Mouse (Mus musculus): ENCODE measurements around the gene Dnmbp. TPM values are rescaled to one million over a fixed set of nuclear protein-coding genes. Genes with fewer than 3 reads are reported as not detected.

The Dnmbp gene
- polyA plus RNA-seq, 1 experiment = 12.7 TPM

DNA sequence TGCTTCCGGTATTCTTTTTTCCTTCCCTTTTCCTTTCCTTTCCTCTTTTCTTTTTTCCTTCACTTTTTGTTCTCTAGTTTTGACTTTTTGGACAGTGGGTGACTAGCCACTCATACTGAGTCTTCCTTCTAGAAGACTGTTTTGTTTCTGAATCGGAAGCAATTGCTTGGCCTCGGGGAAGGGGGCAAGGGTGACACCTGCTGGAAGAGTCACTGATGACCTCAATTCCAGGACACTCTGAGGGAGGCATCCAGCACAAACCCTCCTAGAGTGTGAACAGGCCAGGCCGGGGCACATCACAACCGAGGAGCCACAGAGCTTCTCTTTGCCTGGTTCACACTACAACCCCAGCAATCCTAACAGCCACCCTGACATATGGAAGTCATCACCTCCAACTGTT, 34.0 kb downstream of the Dnmbp start:
- H3K27me3 ChIP-seq (ENCODE audit: control insufficient read depth, insufficient read depth, low read length) = no peaks in the 10 kb centered on the region
- peak; percentile 21 for DNase-seq
- H3K36me3 ChIP-seq (ENCODE audit: control insufficient read depth, insufficient read depth, low read length) = peaks cover 11% of the 10 kb centered on the region
- H3K4me3 ChIP-seq (ENCODE audit: control insufficient read depth, insufficient read depth, low read length) = no peak overlapping the region
- H3K27ac ChIP-seq (ENCODE audit: control insufficient read depth, insufficient read depth, low read length) = no peak overlapping the region
- no peaks in the 10 kb centered on the region for H3K4me1 ChIP-seq (replicated peaks; ENCODE audit: control insufficient read depth, insufficient read depth, low read length)
- 80% methylated on average over 5 of the region's 5 CpGs for WGBS
- TF ChIP-seq POLR2A (IDR thresholded peaks at IDR 0.05; ENCODE audit: control insufficient read depth, extremely low read depth, insufficient read depth, low read length, poor library complexity) (no peak), CTCF (IDR thresholded peaks at IDR 0.05; ENCODE audit: borderline replicate concordance, control insufficient read depth, extremely low read depth, insufficient read depth, low read length, poor library complexity) (0 out of 2 replicates have a peak, but pooled peaks have one; percentile 16)

DNA sequence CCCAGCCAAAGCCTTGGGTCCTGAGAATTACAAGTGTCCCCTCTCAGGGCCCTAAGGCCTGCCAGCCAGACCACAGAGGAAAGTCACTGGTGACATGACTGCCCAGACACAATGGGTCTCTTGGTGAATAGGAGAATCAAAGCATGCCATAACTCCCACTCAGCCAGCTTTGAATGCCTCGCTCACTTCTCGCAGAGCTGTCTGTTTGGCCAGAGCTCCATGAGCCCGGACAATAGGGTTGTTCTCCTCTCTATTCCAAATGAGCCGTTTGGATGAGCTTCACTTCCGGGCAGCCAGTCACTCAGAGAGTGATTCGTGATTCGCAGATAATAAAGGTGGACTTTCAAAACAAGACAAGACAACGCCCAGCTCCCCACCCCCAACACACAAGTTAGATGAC, 34.9 kb downstream of the Dnmbp start:
- no peak for DNase-seq
- no peak for TF ChIP-seq CTCF (IDR thresholded peaks at IDR 0.05; ENCODE audit: borderline replicate concordance, control insufficient read depth, extremely low read depth, insufficient read depth, low read length, poor library complexity)
- TF ChIP-seq POLR2A (IDR thresholded peaks at IDR 0.05; ENCODE audit: control insufficient read depth, extremely low read depth, insufficient read depth, low read length, poor library complexity) = no peak

DNA sequence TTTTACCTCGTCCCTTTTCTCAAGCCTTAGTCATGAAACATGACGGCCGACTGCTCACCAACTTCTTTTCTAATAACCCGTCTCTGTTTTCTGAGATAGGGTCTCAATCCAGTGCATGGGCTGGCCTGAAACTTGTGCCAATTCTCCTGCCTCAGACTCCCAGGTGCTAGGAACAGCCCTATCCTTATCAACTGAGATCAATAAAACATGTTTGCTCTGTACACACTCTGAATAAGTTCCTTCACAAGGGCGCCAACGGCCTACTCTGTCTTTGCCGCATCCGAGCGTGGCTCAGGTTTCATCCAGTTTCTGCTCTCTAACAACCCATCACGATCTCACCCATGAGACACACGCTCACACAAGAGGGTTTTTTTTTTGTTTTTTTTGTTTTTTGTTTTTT, 35.7 kb downstream of the Dnmbp start:
- no peak for DNase-seq
- 94% methylated on average over 11 of the region's 11 CpGs for WGBS

More for the DNA sequence above, 34.9 kb downstream of the Dnmbp start:
- Histone ChIP-seq H3K27me3 (ENCODE audit: control insufficient read depth, insufficient read depth, low read length) (no peaks in the 10 kb centered on the region), H3K4me3 (ENCODE audit: control insufficient read depth, insufficient read depth, low read length) (no peak overlapping the region), H3K36me3 (ENCODE audit: control insufficient read depth, insufficient read depth, low read length) (peaks cover 6% of the 10 kb centered on the region), H3K4me1 (replicated peaks; ENCODE audit: control insufficient read depth, insufficient read depth, low read length) (no peaks in the 10 kb centered on the region), H3K27ac (ENCODE audit: control insufficient read depth, insufficient read depth, low read length) (no peak overlapping the region)
- 95% methylated on average over 8 of the region's 8 CpGs for WGBS

DNA sequence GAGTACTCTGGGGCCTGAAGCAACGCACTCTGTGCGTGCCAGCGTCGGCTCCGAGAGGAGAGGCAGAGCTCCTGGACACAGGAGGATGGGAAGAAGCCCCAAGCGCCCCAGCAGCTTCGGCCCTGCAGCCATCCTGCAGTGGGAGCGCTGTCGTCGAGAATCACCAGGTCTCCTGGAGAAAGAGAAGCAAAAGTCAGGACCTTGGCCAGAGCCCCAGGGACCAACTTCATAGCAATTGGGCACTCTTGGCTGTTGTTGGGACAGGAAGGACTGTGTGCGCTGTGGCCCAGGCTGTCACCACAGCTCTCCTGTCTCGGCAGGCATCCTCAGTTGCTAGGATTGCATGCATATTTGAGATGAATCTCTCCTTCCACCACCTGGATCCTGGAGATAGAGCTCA, 37.1 kb downstream of the Dnmbp start:
- WGBS = 92% methylated on average over 12 of the region's 12 CpGs

More for the DNA sequence above, 35.7 kb downstream of the Dnmbp start:
- H3K36me3 ChIP-seq (ENCODE audit: control insufficient read depth, insufficient read depth, low read length) = peaks cover 6% of the 10 kb centered on the region
- no peak overlapping the region for H3K4me3 ChIP-seq (ENCODE audit: control insufficient read depth, insufficient read depth, low read length)
- H3K4me1 ChIP-seq (replicated peaks; ENCODE audit: control insufficient read depth, insufficient read depth, low read length) = no peaks in the 10 kb centered on the region
- TF ChIP-seq CTCF (IDR thresholded peaks at IDR 0.05; ENCODE audit: borderline replicate concordance, control insufficient read depth, extremely low read depth, insufficient read depth, low read length, poor library complexity) (no peak), POLR2A (IDR thresholded peaks at IDR 0.05; ENCODE audit: control insufficient read depth, extremely low read depth, insufficient read depth, low read length, poor library complexity) (no peak)
- no peak overlapping the region for H3K27ac ChIP-seq (ENCODE audit: control insufficient read depth, insufficient read depth, low read length)
- no peaks in the 10 kb centered on the region for H3K27me3 ChIP-seq (ENCODE audit: control insufficient read depth, insufficient read depth, low read length)

DNA sequence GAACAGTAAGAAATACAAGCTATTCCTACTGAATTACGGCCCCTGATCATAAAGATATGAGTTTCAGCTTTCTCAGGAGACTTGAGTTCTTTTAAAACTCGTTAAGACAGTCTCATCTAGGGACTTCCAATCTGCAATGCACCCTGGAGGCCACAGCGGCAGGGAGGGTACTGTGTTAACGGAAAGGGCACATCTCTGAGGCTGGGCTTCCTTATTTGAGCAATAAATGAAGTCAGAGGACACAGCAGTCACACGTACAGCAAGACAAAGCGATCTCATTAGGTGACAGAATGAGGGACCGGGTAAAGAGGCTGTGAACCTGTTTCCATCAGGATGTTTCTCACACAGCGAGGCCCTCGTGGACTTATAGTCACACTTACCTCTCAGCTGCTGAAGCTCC, 39.3 kb downstream of the Dnmbp start:
- no peak for DNase-seq
- Histone ChIP-seq H3K27ac (ENCODE audit: control insufficient read depth, insufficient read depth, low read length) (no peak overlapping the region), H3K36me3 (ENCODE audit: control insufficient read depth, insufficient read depth, low read length) (peaks cover 6% of the 10 kb centered on the region), H3K4me3 (ENCODE audit: control insufficient read depth, insufficient read depth, low read length) (no peak overlapping the region), H3K27me3 (ENCODE audit: control insufficient read depth, insufficient read depth, low read length) (no peaks in the 10 kb centered on the region), H3K4me1 (replicated peaks; ENCODE audit: control insufficient read depth, insufficient read depth, low read length) (no peaks in the 10 kb centered on the region)
- TF ChIP-seq POLR2A (IDR thresholded peaks at IDR 0.05; ENCODE audit: control insufficient read depth, extremely low read depth, insufficient read depth, low read length, poor library complexity) (no peak), CTCF (IDR thresholded peaks at IDR 0.05; ENCODE audit: borderline replicate concordance, control insufficient read depth, extremely low read depth, insufficient read depth, low read length, poor library complexity) (no peak)
- 97% methylated on average over 9 of the region's 9 CpGs for WGBS

More for the DNA sequence above, 37.1 kb downstream of the Dnmbp start:
- H3K27me3 ChIP-seq (ENCODE audit: control insufficient read depth, insufficient read depth, low read length) = no peaks in the 10 kb centered on the region
- H3K36me3 ChIP-seq (ENCODE audit: control insufficient read depth, insufficient read depth, low read length) = peaks cover 6% of the 10 kb centered on the region
- H3K4me1 ChIP-seq (replicated peaks; ENCODE audit: control insufficient read depth, insufficient read depth, low read length) = no peaks in the 10 kb centered on the region
- no peak for DNase-seq
- TF ChIP-seq POLR2A (IDR thresholded peaks at IDR 0.05; ENCODE audit: control insufficient read depth, extremely low read depth, insufficient read depth, low read length, poor library complexity) (no peak), CTCF (IDR thresholded peaks at IDR 0.05; ENCODE audit: borderline replicate concordance, control insufficient read depth, extremely low read depth, insufficient read depth, low read length, poor library complexity) (no peak)
- no peak overlapping the region for H3K27ac ChIP-seq (ENCODE audit: control insufficient read depth, insufficient read depth, low read length)
- H3K4me3 ChIP-seq (ENCODE audit: control insufficient read depth, insufficient read depth, low read length) = no peak overlapping the region

DNA sequence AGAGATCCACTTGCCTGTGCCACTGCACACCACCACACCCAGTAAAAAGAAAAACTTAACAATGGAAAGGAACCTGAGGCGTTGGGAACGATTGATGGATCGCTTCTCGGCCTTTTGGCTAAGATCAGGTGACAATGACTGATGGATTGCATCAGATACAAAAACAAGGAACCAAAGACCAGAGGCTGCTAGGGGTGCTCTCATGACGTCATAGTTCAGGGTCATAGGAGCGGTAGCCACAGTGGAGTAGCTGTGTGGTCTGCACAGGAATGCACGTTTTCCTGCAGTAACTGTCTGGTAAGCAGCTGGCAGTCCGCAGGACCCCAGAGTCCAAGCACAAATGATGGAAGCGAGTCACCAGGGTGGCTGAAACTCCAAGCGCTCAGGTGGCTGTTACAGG, 41.4 kb downstream of the Dnmbp start:
- no peak overlapping the region for H3K4me3 ChIP-seq (ENCODE audit: control insufficient read depth, insufficient read depth, low read length)
- peaks cover 6% of the 10 kb centered on the region for H3K36me3 ChIP-seq (ENCODE audit: control insufficient read depth, insufficient read depth, low read length)
- H3K4me1 ChIP-seq (replicated peaks; ENCODE audit: control insufficient read depth, insufficient read depth, low read length) = no peaks in the 10 kb centered on the region
- no peak overlapping the region for H3K27ac ChIP-seq (ENCODE audit: control insufficient read depth, insufficient read depth, low read length)
- H3K27me3 ChIP-seq (ENCODE audit: control insufficient read depth, insufficient read depth, low read length) = no peaks in the 10 kb centered on the region
- DNase-seq = no peak
- no peak for TF ChIP-seq POLR2A (IDR thresholded peaks at IDR 0.05; ENCODE audit: control insufficient read depth, extremely low read depth, insufficient read depth, low read length, poor library complexity)
- WGBS = 86% methylated on average over 10 of the region's 10 CpGs

DNA sequence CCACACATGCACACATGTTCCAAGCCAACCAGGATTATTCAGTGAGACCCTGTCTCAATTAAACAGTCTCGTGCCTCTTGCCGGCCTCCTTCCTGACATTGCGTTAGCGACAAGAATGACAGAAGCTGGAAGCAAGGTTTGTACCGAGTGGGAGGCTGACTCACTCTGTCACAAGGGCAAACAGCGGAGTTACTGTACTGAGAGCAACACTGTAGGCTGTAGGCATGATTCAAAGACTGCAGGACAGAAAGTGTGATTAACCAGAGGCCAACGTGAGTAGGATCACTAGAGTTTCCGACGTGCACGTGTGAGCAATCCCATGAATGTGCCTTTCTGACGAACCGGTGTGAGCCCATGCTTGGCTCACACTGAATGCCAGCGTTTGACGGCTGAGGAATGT, 43.5 kb downstream of the Dnmbp start:
- WGBS = 94% methylated on average over 14 of the region's 14 CpGs
- no peaks in the 10 kb centered on the region for H3K27me3 ChIP-seq (ENCODE audit: control insufficient read depth, insufficient read depth, low read length)
- DNase-seq = no peak
- TF ChIP-seq POLR2A (IDR thresholded peaks at IDR 0.05; ENCODE audit: control insufficient read depth, extremely low read depth, insufficient read depth, low read length, poor library complexity) (no peak), CTCF (IDR thresholded peaks at IDR 0.05; ENCODE audit: borderline replicate concordance, control insufficient read depth, extremely low read depth, insufficient read depth, low read length, poor library complexity) (no peak)
- H3K27ac ChIP-seq (ENCODE audit: control insufficient read depth, insufficient read depth, low read length) = no peak overlapping the region
- 0 out of 2 replicates have a peak, but pooled peaks cover under 1% of the 10 kb centered on the region for H3K36me3 ChIP-seq (ENCODE audit: control insufficient read depth, insufficient read depth, low read length)
- H3K4me1 ChIP-seq (replicated peaks; ENCODE audit: control insufficient read depth, insufficient read depth, low read length) = no peaks in the 10 kb centered on the region
- H3K4me3 ChIP-seq (ENCODE audit: control insufficient read depth, insufficient read depth, low read length) = no peak overlapping the region

Data from thymus, adult 2 months (tissue).